Comparison of ENCODE assay signal across 11 mouse cellular contexts in genomic region chr17:79206111-79206510, GRCm38 (mm10).
"Had no signal": no experiment of that assay in that cellular context is flagged by ENCODE, and none has a peak within 500 bp of the region (broad histone marks: within the 10 kb centered on the region; RNA-seq: fewer than 3 reads in every experiment).

No protein-coding gene starts in this region.

- H3K4me1 ChIP-seq: midbrain, embryonic 10.5 days had no signal

- H3K27me3 ChIP-seq: limb, embryonic 13.5 days had no signal

- H3K36me3 ChIP-seq: limb, embryonic 13.5 days; midbrain, embryonic 10.5 days had no signal

- H3K9ac ChIP-seq: limb, embryonic 13.5 days; liver, embryonic 14.5 days had no signal

- DNase-seq: kidney, adult 11 months; kidney, adult 9 months; layer of hippocampus, adult 9-11 months; lung, adult 18-20 months; midbrain, embryonic 14.5 days; thymus, adult 18-20 months had no signal

- H3K4me3 ChIP-seq: limb, embryonic 13.5 days; midbrain, embryonic 10.5 days; myocyte had no signal

- H3K27ac ChIP-seq: kidney, postnatal 0 days; limb, embryonic 13.5 days; liver, embryonic 14.5 days; midbrain, embryonic 10.5 days had no signal
